Mouse (Mus musculus) heart, adult 2 months (tissue): ENCODE measurements around the gene Pbx2.

Experiments used
- CTCF ChIP-seq: fragments of 200-600 bp; IDR thresholded peaks from 2 replicates; pipeline ENCODE4 v1.8.1; 2022; ENCODE audit warnings: antibody characterized with exemption, mild to moderate bottlenecking, moderate library complexity
- EP300 ChIP-seq: fragments of 200-500 bp; IDR thresholded peaks from 2 replicates; pipeline ENCODE4 v1.6.1; 2011; ENCODE audit warnings: low read depth, low read length, control low read depth; ENCODE audit not compliant: insufficient read depth
- POLR2A ChIP-seq: fragments of 200-500 bp; IDR thresholded peaks from 2 replicates; pipeline ENCODE4 v1.6.1; 2011; ENCODE audit warnings: mild to moderate bottlenecking, low read depth, low read length, control low read depth; ENCODE audit not compliant: insufficient read depth

DNA sequence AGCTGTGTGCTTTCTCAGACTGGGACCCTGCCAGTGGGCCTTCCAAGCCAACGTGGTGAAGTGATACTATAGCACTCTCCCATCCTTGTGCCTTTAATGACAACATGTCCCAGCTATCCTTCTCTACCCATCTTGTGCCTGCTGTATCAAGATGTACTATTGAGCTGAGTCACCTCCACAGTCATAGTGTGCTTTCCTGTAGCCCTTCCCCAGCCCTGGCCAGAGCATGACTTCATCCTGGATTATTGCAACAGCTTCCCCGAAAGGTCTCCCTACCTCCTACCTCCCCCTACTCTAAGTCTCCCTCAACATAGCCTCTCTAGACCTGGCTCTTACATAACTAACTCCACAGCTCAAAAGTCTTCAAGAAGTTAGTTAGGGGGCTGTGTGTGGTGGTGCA, 44.6 kb downstream of the Pbx2 start:
- TF ChIP-seq EP300, result no peak
- TF ChIP-seq POLR2A, result no peak
- no peak for TF ChIP-seq CTCF
